Mouse (Mus musculus) liver, embryonic 14.5 days (tissue): ENCODE results near the gene Ccdc102a. TPM values are rescaled to one million over a fixed set of nuclear protein-coding genes. Genes with fewer than 3 reads are reported as not detected.

Source experiments
- ATAC-seq: fragments of 200-750 bp; cut with Nextera tagmentation; 2 replicates; pipeline ENCODE4 v1.8.0; 2017; ENCODE audit warnings: moderate number of reproducible peaks, mild to moderate bottlenecking, moderate library complexity; ENCODE audit not compliant: insufficient read depth
- DNase-seq, 3 experiments: peaks; one replicate each; pipeline ENCODE4 v3.0.0-alpha.2; 2012 to 2013; ENCODE audit warnings: low read depth in 3 of 3, low spot score in 3 of 3
- H3K27ac ChIP-seq: fragments of 300-500 bp; sonication (generic); 2 replicates; pipeline ENCODE4 v1.5.1; 2014; ENCODE audit warnings: moderate library complexity, mild to moderate bottlenecking, control low read depth, inconsistent platforms
- H3K27me3 ChIP-seq: fragments of 300-500 bp; sonication (generic); 2 replicates; pipeline ENCODE4 v1.6.1; 2014; ENCODE audit warnings: mild to moderate bottlenecking, low read length, moderate library complexity; ENCODE audit not compliant: control insufficient read depth, insufficient read depth
- H3K36me3 ChIP-seq: fragments of 300-500 bp; sonication (generic); replicated peaks from 2 replicates; pipeline ENCODE4 v1.6.1; 2014; ENCODE audit warnings: low read depth; ENCODE audit not compliant: control insufficient read depth, insufficient read depth
- H3K4me1 ChIP-seq, 2 experiments: fragments of 200-500 bp in 1 of 2; fragments of 300-500 bp in 1 of 2; sonication (generic) in 1 of 2; replicated peaks; 2 replicates each; pipeline ENCODE4 v1.6.1; 2012 to 2014; ENCODE audit warnings: antibody characterized with exemption in 1 of 2, inconsistent platforms in 1 of 2, low read length in 1 of 2; ENCODE audit not compliant: control insufficient read depth in 2 of 2, insufficient read depth in 2 of 2
- H3K4me2 ChIP-seq: fragments of 300-500 bp; sonication (generic); 2 replicates; pipeline ENCODE4 v1.6.1; 2014; ENCODE audit warnings: low read depth, mild to moderate bottlenecking, control low read depth, moderate library complexity
- H3K4me3 ChIP-seq, 2 experiments: fragments of 200-500 bp in 1 of 2; fragments of 300-500 bp in 1 of 2; sonication (generic) in 1 of 2; 2 replicates each; pipeline ENCODE4 v1.5.1; 2012 to 2014; ENCODE audit warnings: low read depth in 2 of 2, low read length in 2 of 2, mild to moderate bottlenecking in 2 of 2, control low read depth in 1 of 2, inconsistent platforms in 1 of 2, moderate library complexity in 1 of 2; ENCODE audit not compliant: insufficient read depth in 1 of 2
- H3K9ac ChIP-seq: fragments of 300-500 bp; sonication (generic); replicated peaks from 2 replicates; pipeline ENCODE4 v1.6.1; 2014; ENCODE audit warnings: mild to moderate bottlenecking, control low read depth, moderate library complexity
- H3K9me3 ChIP-seq: fragments of 300-500 bp; sonication (generic); 2 replicates; pipeline ENCODE4 v1.6.1; 2016; ENCODE audit warnings: low read length, mixed read lengths; ENCODE audit not compliant: control insufficient read depth
- CTCF ChIP-seq: IDR thresholded peaks from 2 replicates; pipeline ENCODE4 v1.5.1; 2016; ENCODE audit warnings: antibody characterized with exemption, low read depth, control low read depth
- EP300 ChIP-seq: IDR thresholded peaks from 2 replicates; pipeline ENCODE4 v1.6.1; 2016; ENCODE audit warnings: antibody characterized with exemption, low read depth
- WGBS: fragments of 180-500 bp; shearing (Covaris S2); extraction: QIAGEN DNeasy Blood & Tissue Kit; methylation state at CpG from one replicate; pipeline ENCODE4 v1.1.7; 2014; ENCODE audit not compliant: insufficient replicate concordance; 5-methylcytosine and 5-hydroxymethylcytosine counted together
- polyA plus RNA-seq, 2 experiments: library from polyadenylated mRNA; depleted of rRNA in 1 of 2; stranded (reverse) in 1 of 2; unstranded in 1 of 2; fragments of >200 nt; fragmentation: Nextera tagmentation in 1 of 2; extraction: Ambion mirVana in 1 of 2; gene quantifications; 2 replicates each; pipeline versions ENCODE4 v1.2.1 to v1.2.3; 2012 to 2014

Ccdc102a gene
- polyA plus RNA-seq, 2 experiments, result 2.6 to 2.7 TPM

DNA sequence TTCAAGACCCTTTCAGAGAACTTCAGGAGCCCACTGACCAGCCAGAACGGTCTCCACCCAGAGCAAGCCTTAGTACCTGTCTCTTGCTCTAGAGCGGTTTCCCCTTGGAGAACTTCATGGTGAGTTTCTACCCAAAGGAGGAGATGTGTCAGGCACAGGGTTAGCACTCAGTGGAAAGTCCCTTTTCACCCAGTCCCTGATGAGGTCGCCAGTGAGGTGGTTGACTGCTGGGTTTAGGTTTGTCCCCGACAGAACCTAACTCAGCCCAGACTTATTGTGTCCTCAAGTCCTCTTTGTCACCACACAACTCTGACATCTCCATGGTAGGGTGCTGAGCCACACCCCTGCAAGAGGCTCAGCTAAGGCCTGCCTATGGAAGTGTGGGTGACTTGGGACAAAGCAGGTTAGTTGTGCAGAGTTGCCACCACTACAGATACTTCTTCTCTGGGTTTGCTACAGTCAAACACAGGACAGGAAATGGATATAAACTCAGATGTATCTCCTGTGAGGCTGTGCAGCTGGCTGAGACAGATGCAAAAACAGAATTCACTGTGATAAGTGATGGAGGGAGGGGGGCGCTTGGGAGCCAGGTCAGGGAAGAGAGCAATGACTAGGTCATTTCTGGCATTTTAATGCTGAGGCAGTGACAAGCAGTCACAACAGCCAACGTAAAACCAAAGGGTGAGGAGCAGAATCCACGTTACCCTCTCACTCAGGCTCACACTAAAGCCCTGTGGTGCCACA lies 35.9 kb upstream of the Ccdc102a start:
- no peak overlapping the region for H3K4me2 ChIP-seq
- ATAC-seq (no peak; the same call in 1 of the 2 replicates), DNase-seq (no peak)
- H3K36me3 ChIP-seq, result no peaks in the 10 kb centered on the region
- no peak overlapping the region for H3K4me3 ChIP-seq
- 39% methylated on average over 7 of the region's 7 CpGs for WGBS
- H3K9ac ChIP-seq, result no peak overlapping the region
- H3K4me1 ChIP-seq, result peaks cover 21 to 23% of the 10 kb centered on the region in 2 experiments
- H3K27me3 ChIP-seq, result no peaks in the 10 kb centered on the region
- no peak overlapping the region for H3K27ac ChIP-seq
- no peaks in the 10 kb centered on the region for H3K9me3 ChIP-seq
- no peak for TF ChIP-seq EP300
- TF ChIP-seq CTCF, result peak; percentile 18; the same call in 1 of the 2 replicates

DNA sequence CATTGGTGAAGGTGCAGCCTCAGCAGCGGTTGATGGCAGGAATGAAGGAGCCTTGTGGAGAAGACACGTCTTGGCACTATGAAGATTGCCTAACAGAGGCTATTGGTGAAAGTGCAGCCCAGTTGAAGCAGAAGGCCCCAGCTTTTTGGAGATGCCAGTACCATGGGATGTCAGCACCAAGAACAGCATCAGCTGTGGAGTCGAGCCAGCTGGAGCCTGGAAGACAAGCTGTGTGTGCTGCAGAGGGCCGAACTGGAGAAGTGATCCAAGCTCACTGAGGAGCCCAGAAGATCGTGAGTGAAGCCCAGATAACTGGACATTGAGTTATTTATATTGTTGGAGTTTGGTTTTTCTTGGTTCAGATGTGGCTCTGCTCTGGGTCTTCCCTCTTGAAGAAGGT lies 34.2 kb upstream of the Ccdc102a start:
- Histone ChIP-seq H3K9me3 (no peaks in the 10 kb centered on the region), H3K4me3 (no peak overlapping the region), H3K36me3 (no peaks in the 10 kb centered on the region), H3K4me2 (no peak overlapping the region), H3K4me1 (peaks cover 21 to 23% of the 10 kb centered on the region in 2 experiments), H3K9ac (no peak overlapping the region), H3K27ac (no peak overlapping the region), H3K27me3 (no peaks in the 10 kb centered on the region)
- WGBS, result 66% methylated on average over 5 of the region's 5 CpGs
- ATAC-seq, result no peak
- TF ChIP-seq EP300 (no peak), CTCF (no peak)
- no peak for DNase-seq

DNA sequence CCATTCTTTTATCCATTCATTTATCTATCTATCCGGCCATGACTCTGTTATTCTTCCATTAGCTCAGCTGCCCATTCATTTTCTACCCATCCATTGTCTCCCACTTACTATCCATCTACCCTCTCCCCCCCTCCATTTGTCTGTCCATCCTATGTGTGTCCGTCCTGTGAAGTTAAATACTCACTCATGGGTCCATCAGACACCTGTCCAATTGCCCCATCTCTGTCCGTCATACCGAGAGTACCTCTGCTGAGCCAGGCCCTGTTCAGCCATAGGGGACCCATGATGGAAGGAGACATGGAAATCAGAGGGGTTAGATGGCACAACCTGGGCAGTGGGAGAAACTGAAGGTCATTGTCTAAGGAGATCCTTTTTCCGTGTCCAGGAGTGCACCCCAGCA lies 32.6 kb upstream of the Ccdc102a start:
- WGBS, result 63% methylated on average over 5 of the region's 5 CpGs
- Histone ChIP-seq H3K36me3 (no peaks in the 10 kb centered on the region), H3K27ac (no peak overlapping the region), H3K4me2 (no peak overlapping the region), H3K4me3 (no peak overlapping the region), H3K4me1 (peaks cover 18% of the 10 kb centered on the region in 2 experiments), H3K9ac (no peak overlapping the region), H3K27me3 (no peaks in the 10 kb centered on the region), H3K9me3 (no peaks in the 10 kb centered on the region)
- ATAC-seq (no peak), DNase-seq (no peak)
- no peak for TF ChIP-seq CTCF
- TF ChIP-seq EP300, result no peak

DNA sequence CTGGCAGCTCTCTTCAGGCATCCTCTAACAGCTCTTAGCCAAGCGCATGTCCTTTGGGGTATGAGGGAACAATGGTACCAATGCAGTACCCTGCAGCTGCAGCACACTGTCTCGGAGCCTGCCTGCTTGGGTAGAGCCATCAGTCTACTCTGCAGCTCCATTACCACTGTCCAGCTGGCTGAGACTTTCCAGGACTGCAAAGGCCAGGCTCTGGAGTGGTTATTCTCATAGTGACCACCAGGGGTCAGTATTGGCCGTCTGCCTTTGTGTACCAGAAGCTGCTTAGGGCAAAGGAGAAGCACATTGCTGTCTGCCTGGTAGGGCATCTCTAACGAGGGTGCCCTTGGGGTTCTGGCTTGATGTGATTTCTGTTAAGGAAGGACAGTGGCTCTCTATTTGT lies 32.1 kb upstream of the Ccdc102a start:
- H3K4me1 ChIP-seq, result peaks cover 14 to 16% of the 10 kb centered on the region in 2 experiments
- no peak overlapping the region for H3K4me3 ChIP-seq
- H3K9ac ChIP-seq, result no peak overlapping the region
- H3K27me3 ChIP-seq, result no peaks in the 10 kb centered on the region
- TF ChIP-seq EP300, result no peak
- TF ChIP-seq CTCF, result peak; percentile 99
- no peaks in the 10 kb centered on the region for H3K9me3 ChIP-seq
- ATAC-seq (peak; percentile 32; the same call in 1 of the 2 replicates), DNase-seq (peak; percentile 54 to 62 (median 57))
- WGBS, result 17% methylated on average over 4 of the region's 4 CpGs
- no peak overlapping the region for H3K27ac ChIP-seq
- H3K4me2 ChIP-seq, result no peak overlapping the region
- H3K36me3 ChIP-seq, result no peaks in the 10 kb centered on the region

DNA sequence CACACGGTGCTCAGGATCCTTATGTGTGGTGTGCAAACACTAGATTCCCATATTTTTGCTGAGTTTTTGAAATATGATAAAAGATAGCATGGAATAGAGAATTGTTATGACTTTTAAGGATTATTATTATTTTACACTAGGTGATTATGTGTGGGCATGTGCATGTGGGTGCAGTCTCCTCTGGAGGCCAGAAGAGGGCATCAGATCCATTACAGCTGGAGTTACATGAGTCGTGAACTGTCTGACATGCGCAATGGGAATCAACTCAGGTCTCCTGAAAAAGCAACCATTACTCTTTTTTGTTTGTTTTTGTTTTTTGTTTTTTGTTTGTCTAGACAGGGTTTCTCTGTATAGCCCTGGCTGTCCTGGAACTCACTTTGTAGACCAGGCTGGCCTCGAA lies 31.1 kb upstream of the Ccdc102a start:
- H3K4me2 ChIP-seq, result no peak overlapping the region
- no peaks in the 10 kb centered on the region for H3K27me3 ChIP-seq
- H3K4me1 ChIP-seq, result peaks cover 4 to 6% of the 10 kb centered on the region in 2 experiments
- TF ChIP-seq CTCF, result peak; percentile 57
- no peak for TF ChIP-seq EP300
- H3K4me3 ChIP-seq, result no peak overlapping the region
- ATAC-seq (no peak), DNase-seq (no peak)
- no peaks in the 10 kb centered on the region for H3K9me3 ChIP-seq
- WGBS, result 71% methylated on average over 4 of the region's 4 CpGs
- H3K36me3 ChIP-seq, result no peaks in the 10 kb centered on the region
- no peak overlapping the region for H3K27ac ChIP-seq
- H3K9ac ChIP-seq, result no peak overlapping the region
